Mouse (Mus musculus) heart, embryonic 14.5 days (tissue): Measurements from ENCODE around the gene Prkab1. TPM values are rescaled to one million over a fixed set of nuclear protein-coding genes. Genes with fewer than 3 reads are reported as not detected.

Source experiments
- ATAC-seq: fragments of 200-750 bp; cut with Nextera tagmentation; 2 replicates; pipeline ENCODE4 v1.8.0; 2017; ENCODE audit warnings: low read depth, moderate TSS enrichment; ENCODE audit not compliant: insufficient number of reproducible peaks, insufficient read depth, low FRiP score
- H3K27ac ChIP-seq, 2 experiments: fragments of 200-500 bp in 1 of 2; fragments of 300-500 bp in 1 of 2; sonication (generic) in 1 of 2; replicated peaks in 1 of 2; 2 replicates each; pipeline ENCODE4 v1.5.1; 2012 to 2014; ENCODE audit warnings: low read depth in 2 of 2, low read length in 2 of 2, control low read depth in 1 of 2, mild to moderate bottlenecking in 1 of 2, mixed read lengths in 1 of 2; ENCODE audit not compliant: control insufficient read depth in 1 of 2, insufficient read depth in 1 of 2
- H3K27me3 ChIP-seq: fragments of 300-500 bp; sonication (generic); 2 replicates; pipeline ENCODE4 v1.6.1; 2014; ENCODE audit warnings: mild to moderate bottlenecking, low read length, control low read depth; ENCODE audit not compliant: control insufficient read depth, insufficient read depth
- H3K36me3 ChIP-seq: fragments of 300-500 bp; sonication (generic); 2 replicates; pipeline ENCODE4 v1.6.1; 2014; ENCODE audit warnings: mild to moderate bottlenecking, control low read depth, low read length, mixed read lengths; ENCODE audit not compliant: control insufficient read depth, insufficient read depth
- H3K4me1 ChIP-seq, 2 experiments: fragments of 200-500 bp in 1 of 2; fragments of 300-500 bp in 1 of 2; sonication (generic) in 1 of 2; 2 replicates each; pipeline ENCODE4 v1.6.1; 2012 to 2014; ENCODE audit warnings: low read length in 2 of 2, control low read depth in 1 of 2, mixed read lengths in 1 of 2; ENCODE audit not compliant: control insufficient read depth in 2 of 2, insufficient read depth in 2 of 2
- H3K4me2 ChIP-seq: fragments of 300-500 bp; sonication (generic); 2 replicates; pipeline ENCODE4 v1.6.1; 2014; ENCODE audit warnings: mild to moderate bottlenecking, low read length
- H3K4me3 ChIP-seq, 2 experiments: fragments of 200-500 bp in 1 of 2; fragments of 300-500 bp in 1 of 2; sonication (generic) in 1 of 2; 2 replicates each; pipeline ENCODE4 v1.5.1; 2012 to 2014; ENCODE audit warnings: low read length in 2 of 2, mild to moderate bottlenecking in 2 of 2, control low read depth in 1 of 2, low read depth in 1 of 2, moderate library complexity in 1 of 2; ENCODE audit not compliant: control insufficient read depth in 1 of 2, insufficient read depth in 1 of 2
- H3K9ac ChIP-seq: fragments of 300-500 bp; sonication (generic); 2 replicates; pipeline ENCODE4 v1.6.1; 2014; ENCODE audit warnings: mild to moderate bottlenecking, low read length
- H3K9me3 ChIP-seq: fragments of 300-500 bp; sonication (generic); 2 replicates; pipeline ENCODE4 v1.6.1; 2016; ENCODE audit warnings: low read length, control low read depth; ENCODE audit not compliant: control insufficient read depth
- WGBS: fragments of 180-500 bp; shearing (Covaris S2); extraction: QIAGEN DNeasy Blood & Tissue Kit; methylation state at CpG from one replicate; pipeline ENCODE4 v1.1.7; 2014; 5-methylcytosine and 5-hydroxymethylcytosine counted together
- polyA plus RNA-seq: library from polyadenylated mRNA; unstranded; fragments of >200 nt; fragmentation: Nextera tagmentation; extraction: Ambion mirVana; gene quantifications from 2 replicates; pipeline ENCODE4 v1.2.1, GENCODE M21; 2014

Gene Prkab1
- polyA plus RNA-seq, 1 experiment from 2014 or later, result 38.0 TPM

DNA sequence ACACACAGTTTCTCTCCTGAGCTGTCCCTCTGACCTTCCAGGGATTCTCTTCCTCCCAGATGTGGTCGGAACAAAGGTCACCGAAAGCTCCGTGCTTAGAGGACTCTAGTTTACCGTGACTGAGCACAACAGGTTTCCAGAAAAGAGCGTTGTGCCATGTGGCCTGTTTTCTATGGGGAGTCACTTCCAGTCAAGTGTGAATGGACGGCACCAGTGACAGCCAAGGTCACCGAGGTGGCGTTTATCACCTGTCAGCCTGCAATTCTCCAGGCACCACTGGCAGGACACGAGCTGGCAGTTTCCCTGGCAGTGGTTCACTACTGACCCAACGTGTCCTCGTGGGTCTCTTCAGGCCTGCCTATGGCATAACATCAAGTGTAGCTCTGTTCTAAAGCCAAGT, 4.9 kb downstream of the Prkab1 start:
- Histone ChIP-seq H3K9me3 (no peaks in the 10 kb centered on the region), H3K4me3 (no peak overlapping the region), H3K9ac (no peak overlapping the region), H3K27ac (peak overlapping the region; percentile 71 to 84), H3K4me2 (peak overlapping the region; percentile 23; the same call in 1 of the 2 replicates), H3K4me1 (peaks cover 20 to 46% of the 10 kb centered on the region in 2 experiments), H3K27me3 (no peaks in the 10 kb centered on the region), H3K36me3 (peaks cover 82% of the 10 kb centered on the region)
- no peak for ATAC-seq
- 9% methylated on average over 11 of the region's 11 CpGs for WGBS

DNA sequence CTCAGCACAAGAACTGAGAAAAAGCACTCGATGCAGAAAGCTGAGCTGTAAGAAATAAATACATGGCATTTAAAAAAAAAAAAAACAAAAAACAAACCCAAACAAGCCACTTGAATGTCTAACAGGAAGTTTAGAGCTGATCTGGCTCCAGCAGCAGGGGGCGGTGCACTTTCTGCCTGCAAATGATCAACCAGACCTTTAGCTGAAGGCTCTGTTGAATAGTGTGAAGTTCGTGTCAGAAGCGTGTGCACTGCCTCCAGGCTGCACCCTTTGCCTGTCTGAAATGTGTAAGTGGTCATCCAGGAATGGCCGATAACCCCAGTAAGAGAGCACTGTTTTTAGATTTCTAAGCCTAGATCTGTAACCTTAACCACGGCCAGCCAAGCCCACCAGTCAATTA, 5.5 kb downstream of the Prkab1 start:
- WGBS, result 38% methylated on average over 6 of the region's 6 CpGs
- peak overlapping the region; percentile 71 to 84 for H3K27ac ChIP-seq
- H3K9ac ChIP-seq, result no peak overlapping the region
- H3K4me3 ChIP-seq, result no peak overlapping the region
- peaks cover 20 to 46% of the 10 kb centered on the region in 2 experiments for H3K4me1 ChIP-seq
- peaks cover 87% of the 10 kb centered on the region for H3K36me3 ChIP-seq
- H3K9me3 ChIP-seq, result no peaks in the 10 kb centered on the region
- no peaks in the 10 kb centered on the region for H3K27me3 ChIP-seq
- peak overlapping the region; percentile 23; the same call in 1 of the 2 replicates for H3K4me2 ChIP-seq
- no peak for ATAC-seq

DNA sequence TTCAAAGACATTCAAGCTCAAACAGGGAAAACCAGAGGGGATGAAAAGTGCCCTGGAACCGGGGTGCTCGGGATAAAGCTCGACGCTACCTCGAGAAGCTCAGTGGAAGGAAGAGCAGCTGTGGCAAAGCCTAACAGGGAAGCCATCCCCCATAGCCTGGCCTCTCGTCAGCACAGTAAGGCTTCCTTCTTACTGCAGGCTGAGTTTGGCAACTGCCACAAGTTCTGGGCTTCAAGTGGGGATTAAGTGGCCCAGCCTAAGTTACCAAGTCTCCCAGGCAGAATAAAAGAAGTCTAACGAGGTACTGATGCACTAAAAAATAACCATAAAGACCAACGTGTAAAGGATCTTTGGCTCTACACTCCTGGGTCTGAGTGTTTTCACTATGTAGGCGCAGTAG, 6.1 kb downstream of the Prkab1 start:
- H3K9ac ChIP-seq, result peak overlapping the region; percentile 16; the same call in 1 of the 2 replicates
- ATAC-seq, result no peak
- H3K36me3 ChIP-seq, result peaks cover 93% of the 10 kb centered on the region
- H3K9me3 ChIP-seq, result no peaks in the 10 kb centered on the region
- H3K27me3 ChIP-seq, result no peaks in the 10 kb centered on the region
- H3K27ac ChIP-seq, result 0 out of 4 replicates have a peak overlapping the region, but pooled peaks of 1 of the 2 experiments have one; percentile 84
- H3K4me3 ChIP-seq, result no peak overlapping the region
- H3K4me1 ChIP-seq, result peaks cover 18 to 40% of the 10 kb centered on the region in 2 experiments
- WGBS, result 83% methylated on average over 9 of the region's 9 CpGs
- no peak overlapping the region for H3K4me2 ChIP-seq

DNA sequence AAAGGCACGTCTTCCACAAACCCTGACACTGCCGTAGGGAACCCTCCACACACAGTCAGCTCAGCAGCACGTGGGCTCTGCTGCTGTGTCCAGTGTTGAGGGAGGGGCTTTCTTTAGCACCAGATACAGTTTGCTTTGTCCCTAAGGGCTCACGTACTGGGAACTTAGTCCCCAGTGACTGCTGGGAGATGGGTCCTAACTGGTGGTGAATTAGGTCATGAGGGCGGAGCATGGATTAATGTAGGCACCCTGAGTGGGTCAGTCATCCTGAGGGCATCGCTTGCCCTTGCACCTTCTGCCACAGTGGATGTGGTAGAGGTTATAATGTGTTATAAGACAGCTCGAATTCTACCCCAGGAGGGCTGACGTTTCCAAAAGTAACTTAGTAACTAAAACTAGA, 6.9 kb downstream of the Prkab1 start:
- Histone ChIP-seq H3K27me3 (no peaks in the 10 kb centered on the region), H3K36me3 (peaks cover 98% of the 10 kb centered on the region), H3K4me2 (no peak overlapping the region), H3K9ac (no peak overlapping the region), H3K9me3 (no peaks in the 10 kb centered on the region), H3K4me3 (no peak overlapping the region), H3K4me1 (peaks cover 14 to 32% of the 10 kb centered on the region in 2 experiments), H3K27ac (no peak overlapping the region)
- no peak for ATAC-seq
- 90% methylated on average over 8 of the region's 8 CpGs for WGBS

DNA sequence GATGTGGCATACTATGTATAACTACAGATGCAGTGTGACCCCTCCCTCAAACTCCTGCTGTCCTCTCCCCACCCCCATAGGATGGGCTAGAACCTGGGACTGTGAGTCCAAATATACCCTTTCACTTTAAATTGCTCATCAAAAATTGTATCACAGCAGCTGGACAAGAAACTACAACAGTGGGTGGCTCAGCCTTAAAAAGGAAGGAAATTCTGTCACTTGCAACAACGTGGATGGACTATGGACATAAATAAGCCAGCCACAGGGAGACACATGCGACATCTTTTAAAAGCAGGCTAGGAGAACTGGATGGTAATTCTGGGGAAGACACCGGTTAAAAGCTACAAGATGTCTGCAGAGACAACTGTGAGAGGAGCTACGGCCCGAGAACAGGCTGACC, 7.8 kb downstream of the Prkab1 start:
- Histone ChIP-seq H3K4me2 (no peak overlapping the region), H3K9me3 (no peaks in the 10 kb centered on the region), H3K4me3 (no peak overlapping the region), H3K27ac (no peak overlapping the region), H3K36me3 (peaks cover 89% of the 10 kb centered on the region), H3K4me1 (peaks cover 14 to 24% of the 10 kb centered on the region in 2 experiments), H3K27me3 (no peaks in the 10 kb centered on the region), H3K9ac (no peak overlapping the region)
- 87% methylated on average over 5 of the region's 5 CpGs for WGBS
- ATAC-seq, result no peak

DNA sequence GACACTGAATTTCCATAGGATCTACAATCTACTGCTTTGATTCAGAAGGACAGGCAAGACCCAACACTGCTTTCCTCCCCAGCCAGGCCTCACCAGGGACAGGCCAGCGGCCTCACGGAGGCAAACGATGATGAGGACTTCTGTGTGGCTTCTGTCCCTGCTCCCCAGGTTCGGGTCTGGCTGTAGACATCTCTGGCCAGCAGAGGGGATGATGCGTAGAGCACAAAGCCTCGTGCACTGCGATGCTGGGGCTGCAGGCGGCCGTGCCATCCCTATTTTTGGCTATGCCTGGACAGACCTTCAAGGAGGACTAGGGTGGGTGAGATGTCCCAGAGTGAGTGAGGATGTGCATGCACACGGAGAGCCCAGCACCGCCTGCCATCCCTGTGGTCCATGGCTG, 10.1 kb downstream of the Prkab1 start:
- Histone ChIP-seq H3K4me2 (no peak overlapping the region), H3K27me3 (no peaks in the 10 kb centered on the region), H3K4me3 (no peak overlapping the region), H3K9me3 (no peaks in the 10 kb centered on the region), H3K27ac (no peak overlapping the region), H3K4me1 (peaks cover 5 to 10% of the 10 kb centered on the region in 2 experiments), H3K36me3 (peaks cover 66% of the 10 kb centered on the region), H3K9ac (no peak overlapping the region)
- no peak for ATAC-seq
- 86% methylated on average over 11 of the region's 11 CpGs for WGBS

DNA sequence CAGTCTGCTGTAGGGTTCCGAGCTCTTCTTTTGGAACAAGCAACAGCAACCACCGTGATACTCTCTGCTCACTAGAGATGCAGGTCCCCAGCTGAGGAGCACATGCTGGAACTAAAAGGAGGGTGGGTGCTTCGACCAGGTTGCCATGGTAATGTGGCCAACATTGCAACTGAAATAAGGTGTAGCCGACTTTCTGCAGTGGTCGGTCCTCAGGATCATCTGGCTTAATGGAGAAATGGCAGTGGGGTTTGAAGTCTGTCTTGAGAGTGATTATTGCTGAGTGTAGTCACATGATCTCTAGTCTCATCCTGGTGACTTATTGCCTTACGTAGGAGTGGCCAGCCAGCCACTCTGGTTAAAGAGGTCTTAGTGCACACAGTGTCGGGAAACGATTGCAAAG, 10.5 kb downstream of the Prkab1 start:
- Histone ChIP-seq H3K9me3 (no peaks in the 10 kb centered on the region), H3K4me3 (no peak overlapping the region), H3K27ac (no peak overlapping the region), H3K9ac (no peak overlapping the region), H3K36me3 (peaks cover 62% of the 10 kb centered on the region), H3K4me2 (no peak overlapping the region), H3K27me3 (no peaks in the 10 kb centered on the region), H3K4me1 (peaks cover under 1 to 5% of the 10 kb centered on the region in 2 experiments)
- WGBS, result 80% methylated on average over 8 of the region's 8 CpGs
- no peak for ATAC-seq

DNA sequence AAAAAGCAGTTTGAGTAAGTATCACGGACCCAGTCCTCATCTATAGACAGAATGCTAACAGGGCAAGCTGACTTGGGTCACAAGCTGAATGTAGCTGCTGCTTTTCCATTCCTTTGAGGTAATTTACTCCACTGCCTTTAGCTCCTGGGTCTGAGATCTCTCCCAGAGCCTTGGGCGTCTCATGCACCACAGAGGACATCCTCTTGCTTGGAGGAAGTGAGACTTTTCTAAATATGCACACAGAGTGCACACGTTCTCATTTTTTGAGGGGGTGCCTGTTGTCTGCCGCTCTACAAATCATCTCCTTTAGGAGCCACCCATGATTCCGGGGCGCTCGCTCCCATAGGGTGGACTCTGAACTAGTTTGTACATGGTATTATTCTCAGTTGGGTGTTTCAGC, 11.8 kb downstream of the Prkab1 start:
- H3K4me2 ChIP-seq, result no peak overlapping the region
- ATAC-seq, result no peak
- WGBS, result 89% methylated on average over 7 of the region's 7 CpGs
- no peaks in the 10 kb centered on the region for H3K27me3 ChIP-seq
- H3K27ac ChIP-seq, result no peak overlapping the region
- H3K4me3 ChIP-seq, result no peak overlapping the region
- H3K4me1 ChIP-seq, result no peaks in the 10 kb centered on the region
- peaks cover 56% of the 10 kb centered on the region for H3K36me3 ChIP-seq
- no peak overlapping the region for H3K9ac ChIP-seq
- no peaks in the 10 kb centered on the region for H3K9me3 ChIP-seq
